Mouse (Mus musculus): ENCODE data around the gene Caskin2. TPM values are rescaled to one million over a fixed set of nuclear protein-coding genes. Genes with fewer than 3 reads are reported as not detected.

The Caskin2 gene
- total and polyA plus RNA-seq, 2 experiments: 2.9 to 9.7 TPM

DNA sequence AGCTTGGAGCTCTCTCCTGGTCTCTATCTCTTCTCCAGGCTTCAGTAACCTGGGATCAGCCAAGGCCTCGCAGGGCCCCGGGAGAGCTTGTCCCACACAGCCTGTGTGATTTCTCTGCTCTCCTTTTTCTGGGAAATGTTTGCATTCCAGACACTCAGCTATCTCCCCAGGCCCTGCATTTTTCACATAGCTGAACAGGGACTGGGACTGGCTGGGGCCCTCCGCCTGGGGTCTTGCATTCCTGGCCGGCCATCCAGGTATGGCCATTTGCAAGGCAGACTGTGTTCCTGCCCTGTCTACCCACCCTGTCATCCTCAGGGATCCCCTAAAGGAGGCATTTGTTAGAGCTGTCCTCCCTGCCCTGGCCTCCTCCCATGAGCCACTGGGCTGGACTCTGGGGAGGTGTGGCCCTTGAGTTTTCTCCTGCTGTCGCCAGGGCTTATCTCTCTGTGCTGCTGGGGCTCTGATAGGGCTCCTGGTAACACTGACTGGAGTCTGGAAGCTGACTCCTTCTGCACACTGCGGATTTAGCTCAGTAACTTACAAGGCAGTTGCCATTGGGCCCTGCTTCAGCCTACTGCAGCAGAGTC, 28.6 kb upstream of the Caskin2 start:
- Histone ChIP-seq H3K27ac (replicated peaks; ENCODE audit: insufficient read depth, low read depth, low read length) (peak overlapping the region; percentile 65), H3K9ac (ENCODE audit: low read depth, low read length) (0 out of 2 replicates have a peak overlapping the region, but pooled peaks have one; percentile 12), H3K4me1 (ENCODE audit: control insufficient read depth, insufficient read depth, low read length) (peaks cover 32% of the 10 kb centered on the region), H3K27me3 (ENCODE audit: control insufficient read depth, insufficient read depth, low read length) (no peaks in the 10 kb centered on the region), H3K36me3 (ENCODE audit: control insufficient read depth, insufficient read depth, low read length) (peaks cover 8% of the 10 kb centered on the region; the same call in 1 of the 2 replicates), H3K79me2 (ENCODE audit: control insufficient read depth, insufficient read depth, low read length) (peaks cover 5% of the 10 kb centered on the region; the same call in 1 of the 2 replicates), H3K4me3 (ENCODE audit: insufficient read depth, low read depth, low read length) (no peak overlapping the region)
- WGBS: 28% methylated on average over 6 of the region's 6 CpGs
- peak; percentile 77 for DNase-seq (ENCODE audit: extremely low read depth, low read depth, low spot score)
- TF ChIP-seq POLR2A (IDR thresholded peaks at IDR 0.05; ENCODE audit: extremely low read depth, insufficient read depth, low read length) (no peak), CTCF (IDR thresholded peaks at IDR 0.05; ENCODE audit: low read depth, low read length) (no peak)

DNA sequence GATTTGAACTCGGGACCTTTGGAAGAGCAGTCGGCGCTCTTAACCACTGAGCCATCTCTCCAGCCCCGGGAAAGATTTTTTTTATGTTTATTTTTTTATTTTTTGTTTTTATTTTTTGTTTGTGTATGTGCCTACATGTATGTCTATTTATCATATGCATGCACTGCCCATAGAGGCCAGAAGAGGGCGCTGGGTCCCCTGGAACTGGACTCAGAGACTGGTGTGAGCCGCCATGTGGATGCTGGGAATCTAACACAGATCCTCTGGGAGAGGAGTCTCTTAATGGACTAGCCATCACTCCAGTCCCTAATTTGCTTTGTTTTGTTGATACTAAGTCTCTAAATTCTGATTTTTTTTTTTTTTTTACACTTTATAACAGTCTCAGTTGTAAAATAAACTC, 27.6 kb upstream of the Caskin2 start:
- no peak overlapping the region for H3K9ac ChIP-seq (ENCODE audit: low read depth, low read length)
- H3K4me3 ChIP-seq (ENCODE audit: insufficient read depth, low read depth, low read length): no peak overlapping the region
- peaks cover 5% of the 10 kb centered on the region; the same call in 1 of the 2 replicates for H3K79me2 ChIP-seq (ENCODE audit: control insufficient read depth, insufficient read depth, low read length)
- 91% methylated on average over 6 of the region's 6 CpGs for WGBS
- peaks cover 32% of the 10 kb centered on the region for H3K4me1 ChIP-seq (ENCODE audit: control insufficient read depth, insufficient read depth, low read length)
- no peak for DNase-seq (ENCODE audit: extremely low read depth, low read depth, low spot score)
- peaks cover 6% of the 10 kb centered on the region; the same call in 1 of the 2 replicates for H3K36me3 ChIP-seq (ENCODE audit: control insufficient read depth, insufficient read depth, low read length)
- H3K27me3 ChIP-seq (ENCODE audit: control insufficient read depth, insufficient read depth, low read length): no peaks in the 10 kb centered on the region
- TF ChIP-seq CTCF (IDR thresholded peaks at IDR 0.05; ENCODE audit: low read depth, low read length) (peak; percentile 50), POLR2A (IDR thresholded peaks at IDR 0.05; ENCODE audit: extremely low read depth, insufficient read depth, low read length) (no peak)
- no peak overlapping the region for H3K27ac ChIP-seq (replicated peaks; ENCODE audit: insufficient read depth, low read depth, low read length)

DNA sequence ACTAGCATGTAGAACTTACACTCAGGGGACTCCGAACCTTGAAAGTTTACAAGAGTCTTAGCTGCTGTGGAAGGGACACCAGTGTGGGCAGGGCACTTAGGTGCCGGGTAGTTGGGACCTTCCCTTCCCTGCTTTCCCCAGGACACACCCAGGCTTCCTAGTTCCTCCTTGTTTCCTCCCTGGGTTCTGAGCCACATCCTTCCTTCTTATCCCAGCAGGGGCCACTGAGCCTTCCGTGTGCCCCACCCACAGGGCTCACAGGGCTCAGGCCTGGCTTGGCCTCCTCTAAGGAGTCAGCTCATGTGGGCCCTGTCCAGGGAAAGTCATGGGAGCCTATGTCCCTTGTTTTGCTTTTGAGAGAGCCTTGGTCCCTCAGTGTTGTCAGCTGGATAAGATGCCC, 26.3 kb upstream of the Caskin2 start:
- TF ChIP-seq POLR2A (IDR thresholded peaks at IDR 0.05; ENCODE audit: extremely low read depth, insufficient read depth, low read length): no peak
- no peak for TF ChIP-seq CTCF (IDR thresholded peaks at IDR 0.05; ENCODE audit: low read depth, low read length)
- no peak overlapping the region for H3K9ac ChIP-seq (ENCODE audit: low read depth, low read length)
- WGBS: 80% methylated on average over 3 of the region's 3 CpGs
- no peak overlapping the region for H3K4me3 ChIP-seq (ENCODE audit: insufficient read depth, low read depth, low read length)
- no peak overlapping the region for H3K27ac ChIP-seq (replicated peaks; ENCODE audit: insufficient read depth, low read depth, low read length)
- H3K4me1 ChIP-seq (ENCODE audit: control insufficient read depth, insufficient read depth, low read length): peaks cover 32% of the 10 kb centered on the region
- H3K36me3 ChIP-seq (ENCODE audit: control insufficient read depth, insufficient read depth, low read length): no peaks in the 10 kb centered on the region
- no peaks in the 10 kb centered on the region for H3K27me3 ChIP-seq (ENCODE audit: control insufficient read depth, insufficient read depth, low read length)
- peaks cover 5% of the 10 kb centered on the region; the same call in 1 of the 2 replicates for H3K79me2 ChIP-seq (ENCODE audit: control insufficient read depth, insufficient read depth, low read length)
- DNase-seq (ENCODE audit: extremely low read depth, low read depth, low spot score): no peak

DNA sequence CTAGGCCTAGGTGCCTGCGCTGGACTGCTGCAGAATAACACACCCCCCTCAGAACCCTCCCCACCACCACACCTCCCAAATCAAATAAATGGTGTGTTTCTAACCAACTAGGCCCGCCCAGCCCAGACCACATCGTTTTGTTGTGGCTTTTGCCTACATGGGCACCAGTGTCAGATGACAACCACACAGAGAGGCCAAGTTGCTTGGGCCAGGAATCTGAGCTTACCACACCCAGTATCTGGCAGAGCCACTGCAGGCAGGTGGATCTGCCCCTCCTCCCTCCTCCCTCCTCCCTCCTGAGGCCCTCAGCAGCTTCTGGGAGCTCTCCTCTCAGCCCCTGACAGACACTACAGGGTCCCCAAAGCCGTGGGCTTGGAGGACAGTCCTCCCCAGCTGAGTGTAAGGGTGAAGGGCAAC, 25.5 kb upstream of the Caskin2 start:
- Histone ChIP-seq H3K9ac (ENCODE audit: low read depth, low read length) (no peak overlapping the region), H3K27ac (replicated peaks; ENCODE audit: insufficient read depth, low read depth, low read length) (no peak overlapping the region; the same call in 1 of the 2 replicates)
- DNase-seq (ENCODE audit: extremely low read depth, low read depth, low spot score): peak; percentile 89

DNA sequence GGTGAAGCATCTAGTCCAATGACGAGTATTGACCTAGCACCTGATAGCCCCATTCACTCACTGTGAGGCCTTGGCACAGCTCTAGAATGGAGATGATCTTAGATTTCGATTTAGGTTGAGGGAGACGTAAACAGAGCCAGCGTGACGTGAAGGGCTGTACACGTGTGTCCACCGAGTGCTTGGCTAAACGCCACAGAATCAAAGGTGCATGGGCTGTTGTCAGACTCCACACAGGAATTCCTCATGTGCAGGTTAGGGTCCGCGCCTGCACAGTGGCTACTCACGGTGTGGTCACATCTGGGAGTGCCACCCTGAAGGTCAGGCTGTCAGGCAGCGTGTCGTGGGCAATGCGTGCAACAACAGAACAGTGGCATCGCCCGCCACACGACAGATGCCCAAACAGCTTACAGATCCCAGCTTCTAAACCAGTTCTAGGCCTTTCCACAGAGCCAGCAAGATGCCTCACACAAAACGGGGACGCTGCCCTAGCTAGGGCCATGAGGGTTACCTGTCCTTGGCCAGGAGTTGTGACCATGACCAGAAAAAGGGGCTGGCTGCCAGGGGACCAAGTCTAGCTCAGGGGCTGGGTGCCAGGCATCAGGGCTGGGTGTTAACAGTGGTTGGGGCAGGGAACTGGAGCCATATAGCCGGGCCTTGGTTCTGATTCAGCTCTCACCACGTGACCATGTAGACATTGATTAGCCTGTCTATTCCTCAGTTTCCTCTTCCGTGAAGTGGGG, 24.3 kb upstream of the Caskin2 start:
- Histone ChIP-seq H3K27ac (replicated peaks; ENCODE audit: insufficient read depth, low read depth, low read length) (peak overlapping the region; percentile 2), H3K9ac (ENCODE audit: low read depth, low read length) (no peak overlapping the region; the same call in 1 of the 2 replicates), H3K36me3 (ENCODE audit: control insufficient read depth, insufficient read depth, low read length) (no peaks in the 10 kb centered on the region), H3K4me3 (ENCODE audit: insufficient read depth, low read depth, low read length) (no peak overlapping the region), H3K4me1 (ENCODE audit: control insufficient read depth, insufficient read depth, low read length) (peaks cover 31% of the 10 kb centered on the region), H3K79me2 (ENCODE audit: control insufficient read depth, insufficient read depth, low read length) (peaks cover 16% of the 10 kb centered on the region; the same call in 1 of the 2 replicates), H3K27me3 (ENCODE audit: control insufficient read depth, insufficient read depth, low read length) (no peaks in the 10 kb centered on the region)
- TF ChIP-seq POLR2A (IDR thresholded peaks at IDR 0.05; ENCODE audit: extremely low read depth, insufficient read depth, low read length): no peak
- no peak for TF ChIP-seq CTCF (IDR thresholded peaks at IDR 0.05; ENCODE audit: low read depth, low read length)
- 56% methylated on average over 22 of the region's 22 CpGs for WGBS
- DNase-seq (ENCODE audit: extremely low read depth, low read depth, low spot score): peak; percentile 86

More for the DNA sequence above, 25.5 kb upstream of the Caskin2 start:
- TF ChIP-seq POLR2A (IDR thresholded peaks at IDR 0.05; ENCODE audit: extremely low read depth, insufficient read depth, low read length) (no peak), CTCF (IDR thresholded peaks at IDR 0.05; ENCODE audit: low read depth, low read length) (no peak)
- peaks cover 27% of the 10 kb centered on the region for H3K4me1 ChIP-seq (ENCODE audit: control insufficient read depth, insufficient read depth, low read length)
- no peaks in the 10 kb centered on the region for H3K27me3 ChIP-seq (ENCODE audit: control insufficient read depth, insufficient read depth, low read length)
- no peak overlapping the region for H3K4me3 ChIP-seq (ENCODE audit: insufficient read depth, low read depth, low read length)
- peaks cover 11% of the 10 kb centered on the region; the same call in 1 of the 2 replicates for H3K79me2 ChIP-seq (ENCODE audit: control insufficient read depth, insufficient read depth, low read length)
- H3K36me3 ChIP-seq (ENCODE audit: control insufficient read depth, insufficient read depth, low read length): no peaks in the 10 kb centered on the region
- WGBS: 32% methylated on average over 4 of the region's 4 CpGs

Measured in liver, adult 2 months (tissue).